In genomic region chr7:36709974-36710373, GRCm38 (mm10) we compare ENCODE assay signal across 10 mouse cellular contexts. TPM values are rescaled to one million over a fixed set of nuclear protein-coding genes. Genes with fewer than 3 reads are reported as not detected.
A peak's percentile ranks its signal among the peaks of the same experiment; 100 is the strongest.
DNase-seq lines count a peak whose midpoint lies in the region; ATAC-seq lines count a peak whose summit lies in the region.
"Had no signal": no experiment of that assay in that cellular context is flagged by ENCODE, and none has a peak within 500 bp of the region (broad histone marks: within the 10 kb centered on the region; RNA-seq: fewer than 3 reads in every experiment).

No protein-coding gene starts in this region.

- no peak overlapping the region for H3K9ac ChIP-seq in kidney, embryonic 14.5 days (ENCODE audit: low read depth, low read length)
- H3K9ac ChIP-seq in forebrain, embryonic 12.5 days = no peak overlapping the region
- 0 out of 2 replicates have a peak overlapping the region, but pooled peaks have one; percentile 9 for H3K9ac ChIP-seq in hindbrain, embryonic 15.5 days
- H3K9ac ChIP-seq in neural tube, embryonic 11.5 days (ENCODE audit: low read length) = no peak overlapping the region
- H3K9ac ChIP-seq: liver, embryonic 14.5 days had no signal

- no peaks in the 10 kb centered on the region for H3K36me3 ChIP-seq in kidney, embryonic 14.5 days (ENCODE audit: control insufficient read depth, insufficient read depth, low read length)
- no peaks in the 10 kb centered on the region for H3K36me3 ChIP-seq in forebrain, embryonic 12.5 days (replicated peaks)
- H3K36me3 ChIP-seq in hindbrain, embryonic 15.5 days = no peaks in the 10 kb centered on the region
- H3K36me3 ChIP-seq in neural tube, embryonic 11.5 days (ENCODE audit: control insufficient read depth, insufficient read depth, low read length) = no peaks in the 10 kb centered on the region

- H3K9me3 ChIP-seq in kidney, embryonic 14.5 days (ENCODE audit: control insufficient read depth, low read length) = no peaks in the 10 kb centered on the region
- H3K9me3 ChIP-seq in forebrain, embryonic 12.5 days = no peaks in the 10 kb centered on the region
- no peaks in the 10 kb centered on the region for H3K9me3 ChIP-seq in hindbrain, embryonic 15.5 days
- H3K9me3 ChIP-seq in neural tube, embryonic 11.5 days (ENCODE audit: control insufficient read depth, low read length) = no peaks in the 10 kb centered on the region

- peaks cover 34% of the 10 kb centered on the region for H3K4me1 ChIP-seq in kidney, embryonic 14.5 days (ENCODE audit: control insufficient read depth, insufficient read depth, low read length)
- H3K4me1 ChIP-seq in forebrain, embryonic 12.5 days = peaks cover 60% of the 10 kb centered on the region
- H3K4me1 ChIP-seq in hindbrain, embryonic 15.5 days (replicated peaks) = peaks cover 63% of the 10 kb centered on the region
- peaks cover 49% of the 10 kb centered on the region for H3K4me1 ChIP-seq in neural tube, embryonic 11.5 days (ENCODE audit: control insufficient read depth, insufficient read depth, low read length)

- H3K4me3 ChIP-seq in kidney, embryonic 14.5 days (ENCODE audit: low read length) = no peak overlapping the region
- no peak overlapping the region for H3K4me3 ChIP-seq in forebrain, embryonic 12.5 days (replicated peaks)
- peak overlapping the region; percentile 11; the same call in 1 of the 2 replicates for H3K4me3 ChIP-seq in hindbrain, embryonic 15.5 days
- H3K4me3 ChIP-seq in neural tube, embryonic 11.5 days (ENCODE audit: low read depth, low read length) = no peak overlapping the region

- no peak for ATAC-seq in kidney, embryonic 14.5 days (ENCODE audit: low FRiP score, low TSS enrichment)
- no peak for ATAC-seq in forebrain, embryonic 12.5 days (ENCODE audit: low FRiP score)
- ATAC-seq in hindbrain, embryonic 15.5 days (ENCODE audit: low FRiP score, low read depth) = no peak
- 0 out of 2 replicates have a peak, but pooled peaks have one; percentile 14 for ATAC-seq in neural tube, embryonic 11.5 days (ENCODE audit: insufficient read depth, low FRiP score, low TSS enrichment)
- no peak for ATAC-seq in monocyte, adult 5-6 weeks (replicated peaks; ENCODE audit: insufficient number of reproducible peaks, low FRiP score, low TSS enrichment, poor library complexity, severe bottlenecking)

- no peak for DNase-seq in kidney, adult 8-10 months
- DNase-seq in neural tube, embryonic 11.5 days (ENCODE audit: low spot score) = peak; percentile 50
- no peak for DNase-seq in urinary bladder, postnatal 14 days (ENCODE audit: low spot score)
- no peak for DNase-seq in cerebellum, adult 9-10 months
- DNase-seq: gastrocnemius, postnatal 25 days had no signal

- H3K27me3 ChIP-seq in kidney, embryonic 14.5 days (ENCODE audit: control insufficient read depth, insufficient read depth, low read length) = no peaks in the 10 kb centered on the region
- no peaks in the 10 kb centered on the region for H3K27me3 ChIP-seq in forebrain, embryonic 12.5 days
- no peaks in the 10 kb centered on the region for H3K27me3 ChIP-seq in hindbrain, embryonic 15.5 days
- H3K27me3 ChIP-seq in neural tube, embryonic 11.5 days (ENCODE audit: control insufficient read depth, insufficient read depth, low read length) = no peaks in the 10 kb centered on the region

- WGBS in kidney, embryonic 14.5 days = 24% methylated on average over 12 of the region's 12 CpGs
- WGBS in forebrain, embryonic 12.5 days = 48% methylated on average over 12 of the region's 12 CpGs
- WGBS in hindbrain, embryonic 15.5 days = 29% methylated on average over 12 of the region's 12 CpGs
- WGBS in neural tube, embryonic 11.5 days = 19% methylated on average over 12 of the region's 12 CpGs

- H3K4me2 ChIP-seq in kidney, embryonic 14.5 days (replicated peaks; ENCODE audit: low read depth, low read length) = 0 out of 2 replicates have a peak overlapping the region, but pooled peaks have one; percentile 11
- H3K4me2 ChIP-seq in forebrain, embryonic 12.5 days = 0 out of 2 replicates have a peak overlapping the region, but pooled peaks have one; percentile 19
- peak overlapping the region; percentile 53 for H3K4me2 ChIP-seq in hindbrain, embryonic 15.5 days
- H3K4me2 ChIP-seq in neural tube, embryonic 11.5 days (ENCODE audit: low read depth) = no peak overlapping the region; the same call in 1 of the 2 replicates

- no peak overlapping the region for H3K27ac ChIP-seq in kidney, embryonic 14.5 days (ENCODE audit: low read depth, low read length)
- peak overlapping the region; percentile 65; the same call in 1 of the 2 replicates for H3K27ac ChIP-seq in forebrain, embryonic 12.5 days
- peak overlapping the region; percentile 58; the same call in 1 of the 2 replicates for H3K27ac ChIP-seq in hindbrain, embryonic 15.5 days (replicated peaks)
- H3K27ac ChIP-seq in neural tube, embryonic 11.5 days (ENCODE audit: low read depth, low read length) = peak overlapping the region; percentile 84
- H3K27ac ChIP-seq: liver, embryonic 14.5 days had no signal

RNA-seq across cellular contexts. Expression of gene Tshz3, which starts 12.1 kb away (rescaled TPM):
- polyA plus RNA-seq in kidney, embryonic 14.5 days (2014; fragmentation: Nextera tagmentation; extraction: Ambion mirVana) = 13.2 and 17.9 TPM in 2 replicates
- polyA plus RNA-seq in forebrain, embryonic 12.5 days (2016; fragmentation: Nextera tagmentation; extraction: Ambion mirVana) = 9.9 and 12.6 TPM in 2 replicates
- 27.4 and 35.8 TPM in 2 replicates for polyA plus RNA-seq in hindbrain, embryonic 15.5 days (2015; fragmentation: Nextera tagmentation; extraction: Ambion mirVana)
- 15.2 and 16.3 TPM in 2 replicates for polyA plus RNA-seq in neural tube, embryonic 11.5 days (2014; fragmentation: Nextera tagmentation; extraction: Ambion mirVana)
- 1.3 to 12.4 TPM (median 2.1 TPM) in 3 replicates for total RNA-seq in monocyte, adult 5-6 weeks (2017)
